Mouse (Mus musculus) 3134 (cell line): ENCODE results near the gene Pdcd10.

Source experiments
- DNase-seq: peaks from one replicate; pipeline ENCODE4 v3.0.0-alpha.2; 2011; ENCODE audit warnings: low spot score; ENCODE audit not compliant: insufficient read length; ENCODE audit errors: extremely low read depth

Gene Pdcd10

GRCm38 (mm10) chr3:75475106-75475505, 81.5 kb downstream of the Pdcd10 start:
- DNase-seq = no peak

- no peak for DNase-seq
Observed at GRCm38 (mm10) chr3:75474657-75475056, 82.0 kb downstream of the Pdcd10 start.

- DNase-seq = no peak
Observed at GRCm38 (mm10) chr3:75468154-75468553, 88.5 kb downstream of the Pdcd10 start.
